Mouse (Mus musculus) adrenal gland, postnatal 14 days (tissue): ENCODE measurements at regions not wholly inside any gene's neighbourhood (a gene's known extent, or its start where the extent isn't known, plus 50 kb on each side); places are given as distances from the start of the nearest gene placed in this dataset.

Source experiments
- DNase-seq: peaks from one replicate; pipeline ENCODE4 v3.0.0; 2021; ENCODE audit warnings: mixed read lengths

- DNase-seq, result no peak
These were observed 160.5 kb downstream of the Hs3st3b1 start for GRCm38 (mm10) chr11:63761561-63761960.

- no peak for DNase-seq
These were observed 154.3 kb downstream of the Hs3st3b1 start for GRCm38 (mm10) chr11:63767631-63768250.

- no peak for DNase-seq
These were observed 152.4 kb downstream of the Hs3st3b1 start for GRCm38 (mm10) chr11:63769738-63770137.

GRCm38 (mm10) chr11:63775382-63775781, 146.7 kb downstream of the Hs3st3b1 start:
- DNase-seq, result no peak

DNA sequence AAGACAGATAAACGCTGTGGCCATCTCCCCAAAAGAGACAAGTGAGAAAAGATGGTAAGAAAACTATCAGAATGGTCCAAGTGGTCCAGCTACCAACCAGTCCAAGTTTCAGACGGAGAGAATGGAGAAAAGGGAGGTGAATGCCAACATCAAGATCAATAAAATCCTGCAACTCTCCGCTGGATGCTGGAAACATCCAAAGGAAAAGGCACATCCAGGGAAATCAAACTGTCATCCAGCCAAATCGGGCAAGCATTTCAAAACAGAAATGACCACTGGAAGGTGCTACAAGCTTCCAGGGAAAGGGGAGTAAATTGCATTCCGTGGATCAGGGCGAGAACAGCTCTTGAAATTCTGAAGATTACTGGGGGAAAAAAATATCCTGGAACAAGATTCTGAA, 142.7 kb downstream of the Hs3st3b1 start:
- no peak for DNase-seq

- no peak for DNase-seq
These were observed 139.8 kb downstream of the Hs3st3b1 start for GRCm38 (mm10) chr11:63781967-63782915.

GRCm38 (mm10) chr11:63785281-63785886, 136.7 kb downstream of the Hs3st3b1 start:
- no peak for DNase-seq

GRCm38 (mm10) chr11:63785965-63786364, 136.1 kb downstream of the Hs3st3b1 start:
- no peak for DNase-seq

DNA sequence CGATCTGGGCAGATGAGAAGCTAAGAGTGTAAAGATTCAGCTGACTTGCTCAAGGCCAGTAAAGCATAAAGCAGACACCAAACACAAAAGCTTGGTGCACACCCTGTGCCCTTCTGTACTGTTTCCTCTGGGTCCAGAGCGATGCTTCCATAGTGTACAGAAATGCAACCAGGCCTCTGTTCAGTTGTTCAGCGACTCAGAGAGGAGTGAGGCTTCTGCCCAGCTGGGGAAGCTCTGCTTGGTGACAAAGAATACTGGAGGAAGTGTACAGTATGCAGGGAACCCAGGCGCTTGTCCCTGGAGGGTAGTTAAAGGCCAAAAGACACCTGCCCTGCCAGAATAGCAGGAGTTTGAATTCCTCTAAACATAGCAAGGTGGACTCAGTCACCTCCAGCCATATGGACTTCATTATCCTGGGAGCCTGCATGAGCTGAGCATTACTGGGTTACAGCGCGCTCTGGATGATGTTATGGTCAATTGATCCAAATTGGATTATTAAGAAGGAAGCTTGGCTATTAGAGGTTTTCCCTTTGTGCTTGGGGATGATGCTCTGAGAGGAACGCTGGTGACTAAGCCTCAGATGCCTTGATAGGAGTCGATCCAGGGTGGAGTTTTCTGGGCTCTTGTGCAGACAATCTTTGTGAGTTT, 132.5 kb downstream of the Hs3st3b1 start:
- DNase-seq, result no peak

- no peak for DNase-seq
These were observed 130.9 kb downstream of the Hs3st3b1 start for GRCm38 (mm10) chr11:63791004-63791862.

DNA sequence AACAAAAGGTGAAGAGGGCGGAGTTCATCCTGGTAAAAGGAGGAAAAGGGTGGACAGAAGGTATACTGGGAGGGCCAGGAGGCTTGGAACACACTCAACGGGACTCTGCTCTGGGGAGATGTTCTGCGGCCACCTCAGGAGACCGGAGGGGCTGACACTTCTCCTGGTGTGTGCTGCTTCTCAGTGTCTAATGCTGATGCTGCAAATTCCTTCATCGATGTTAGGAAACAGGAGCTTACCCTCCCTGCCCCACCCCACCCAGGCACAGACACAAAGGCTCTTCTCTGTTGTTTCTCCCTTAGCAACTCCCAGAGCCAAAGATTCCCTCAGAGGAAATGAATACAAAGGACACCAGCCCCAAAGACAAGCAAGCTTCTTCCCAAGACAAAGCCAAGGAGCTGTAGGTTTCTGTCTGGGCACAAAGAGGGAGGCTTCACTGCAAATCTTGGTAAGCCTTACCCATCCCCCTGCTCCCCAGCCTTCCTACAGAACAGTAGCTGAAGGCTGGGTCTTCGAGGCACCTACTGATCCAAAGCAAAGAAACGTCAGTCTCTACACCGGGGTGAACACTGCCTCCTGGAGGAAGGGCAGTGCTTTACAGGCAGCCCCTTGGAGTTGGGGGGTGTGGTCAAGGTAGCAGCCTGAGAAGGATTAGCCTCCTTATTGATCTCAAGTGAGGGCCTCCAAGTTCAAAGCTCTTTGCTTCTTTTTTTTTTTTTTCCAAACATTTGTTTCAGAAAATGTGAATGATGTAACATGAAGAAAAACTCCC, 128.2 kb downstream of the Hs3st3b1 start:
- no peak for DNase-seq

DNA sequence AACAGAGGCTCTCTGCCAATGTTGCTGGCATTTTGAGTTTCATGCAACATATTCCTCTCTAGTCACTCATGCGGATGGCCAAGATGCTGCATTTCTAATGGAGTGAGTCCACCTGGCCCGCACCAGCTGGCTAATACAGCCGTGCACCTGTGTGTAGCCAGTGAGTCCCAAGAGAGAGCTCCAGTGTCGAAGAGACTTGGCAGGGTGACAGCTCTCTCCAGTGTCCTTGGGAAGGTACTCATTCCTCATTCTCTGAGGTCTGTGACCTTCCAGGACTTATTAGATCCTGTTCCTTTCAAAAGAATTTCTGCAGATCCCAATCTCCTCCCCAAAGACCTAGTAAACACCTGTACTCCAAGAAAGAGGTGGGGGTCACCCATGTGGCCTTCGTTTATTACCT, 109.9 kb downstream of the Hs3st3b1 start:
- DNase-seq, result peak; percentile 59

DNA sequence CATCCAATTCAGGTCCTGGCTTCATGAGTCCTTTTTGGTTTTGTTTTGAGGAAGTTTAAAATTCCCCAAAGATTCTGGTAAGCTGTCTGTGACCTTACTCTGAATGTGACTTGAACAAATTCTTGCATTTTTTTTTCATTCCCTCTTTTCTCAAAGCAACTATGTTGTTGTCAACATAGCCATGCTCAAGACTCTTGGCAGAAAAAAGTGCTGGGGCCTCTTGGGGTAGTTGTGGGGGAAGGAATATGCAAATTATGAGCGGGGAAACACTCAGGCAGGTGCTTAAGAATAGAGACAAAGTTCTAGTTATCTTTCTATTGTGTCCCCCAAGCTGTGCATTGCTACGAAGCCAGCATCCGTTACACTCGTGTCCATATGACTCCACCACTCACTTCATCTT, 99.2 kb downstream of the Hs3st3b1 start:
- DNase-seq, result no peak

DNA sequence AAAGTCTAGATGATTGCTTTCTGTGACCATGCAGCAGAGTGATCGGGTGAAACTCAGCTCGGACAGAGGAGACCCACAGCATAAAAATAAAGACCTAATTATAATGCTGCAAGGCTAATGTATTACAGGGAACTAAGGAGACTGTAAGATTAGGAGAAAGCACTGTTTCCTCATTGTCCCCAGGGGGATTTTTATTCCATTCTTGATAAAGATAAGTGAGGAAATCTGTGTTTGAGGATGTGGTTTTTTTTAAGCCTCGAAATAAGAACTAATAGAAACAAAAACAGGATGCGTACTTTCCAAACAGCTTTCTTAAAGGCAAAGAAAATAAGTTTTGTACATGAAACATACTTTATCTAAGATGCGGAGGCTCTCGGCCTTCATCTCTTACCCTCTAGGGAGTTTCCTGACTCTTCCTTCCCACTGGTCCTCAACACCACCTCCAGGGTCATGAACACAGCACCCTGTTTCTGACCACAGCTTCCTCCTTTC, 94.8 kb downstream of the Hs3st3b1 start:
- no peak for DNase-seq

- no peak for DNase-seq
These were observed 88.6 kb downstream of the Hs3st3b1 start for GRCm38 (mm10) chr11:63833480-63833879.

- no peak for DNase-seq
These were observed 88.0 kb downstream of the Hs3st3b1 start for GRCm38 (mm10) chr11:63834140-63834539.

DNA sequence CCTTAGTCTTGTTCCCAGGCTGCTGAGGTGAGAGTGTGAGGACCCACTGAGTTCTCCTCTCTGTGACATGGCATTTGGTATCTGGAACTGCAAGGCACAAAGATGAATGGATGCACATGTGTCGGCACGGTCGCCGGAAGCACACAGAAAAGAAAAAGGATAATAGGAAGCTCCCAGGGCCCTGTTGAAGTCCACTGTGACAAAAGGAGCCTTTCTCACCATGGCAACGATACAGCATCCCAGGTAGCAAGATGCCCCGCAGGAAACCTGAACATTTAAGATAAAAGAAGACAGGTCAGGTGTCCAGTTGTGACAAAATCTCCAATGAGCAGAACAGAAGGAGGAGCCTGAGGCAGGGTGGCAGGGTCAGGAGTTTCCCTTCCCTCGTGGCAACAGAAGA, 87.5 kb downstream of the Hs3st3b1 start:
- DNase-seq, result no peak
